Mouse (Mus musculus): ENCODE measurements around the gene Olfr455. TPM values are rescaled to one million over a fixed set of nuclear protein-coding genes. Genes with fewer than 3 reads are reported as not detected.
A peak's percentile ranks its signal among the peaks of the same experiment; 100 is the strongest.

Olfr455 gene
- not detected in 2 replicates for polyA plus RNA-seq (2012; rRNA removed)

DNA sequence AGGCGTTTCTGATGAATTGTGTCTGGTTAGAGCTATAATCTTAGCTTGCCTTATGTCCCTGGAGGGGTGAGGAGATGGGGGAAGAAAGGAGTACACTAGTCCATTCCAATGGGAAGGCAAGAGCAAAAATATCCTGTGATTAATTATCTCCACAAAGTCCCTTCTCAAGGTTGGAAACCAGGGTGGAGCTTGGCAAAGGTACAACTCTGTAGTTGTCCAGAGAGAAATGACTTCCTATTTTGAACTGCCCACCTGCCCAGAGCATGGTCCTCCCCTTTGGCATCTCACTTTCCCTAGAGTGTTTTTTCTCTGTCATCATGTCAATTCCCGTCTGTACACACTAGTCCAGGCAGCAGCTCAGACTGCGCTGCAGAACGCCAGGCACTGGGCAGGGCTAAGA lies at the start of gene Olfr455:
TSS of gene Olfr455 (minus strand) at position 127 of the 400 bp plus-strand sequence.
- DNase-seq = peak; percentile 13
- Histone ChIP-seq H3K36me3 (ENCODE audit: control insufficient read depth, insufficient read depth, low read length) (no peaks in the 10 kb centered on the region), H3K4me1 (ENCODE audit: control insufficient read depth, insufficient read depth, low read length) (no peaks in the 10 kb centered on the region), H3K27ac (ENCODE audit: insufficient read depth, low read depth, low read length) (no peak within 1 kb of the TSS), H3K4me3 (ENCODE audit: insufficient read depth, low read depth, low read length) (no peak within 1 kb of the TSS), H3K27me3 (replicated peaks; ENCODE audit: control insufficient read depth, insufficient read depth, low read length) (no peaks in the 10 kb centered on the region)
- 78% methylated on average over 4 of the region's 4 CpGs for WGBS
- no peak for TF ChIP-seq POLR2A (IDR thresholded peaks at IDR 0.05; ENCODE audit: low read depth, low read length)
- no peak for TF ChIP-seq CTCF (conservative IDR thresholded peaks at IDR 0.05; ENCODE audit: insufficient read depth, insufficient read length, low read depth, low read length)

DNA sequence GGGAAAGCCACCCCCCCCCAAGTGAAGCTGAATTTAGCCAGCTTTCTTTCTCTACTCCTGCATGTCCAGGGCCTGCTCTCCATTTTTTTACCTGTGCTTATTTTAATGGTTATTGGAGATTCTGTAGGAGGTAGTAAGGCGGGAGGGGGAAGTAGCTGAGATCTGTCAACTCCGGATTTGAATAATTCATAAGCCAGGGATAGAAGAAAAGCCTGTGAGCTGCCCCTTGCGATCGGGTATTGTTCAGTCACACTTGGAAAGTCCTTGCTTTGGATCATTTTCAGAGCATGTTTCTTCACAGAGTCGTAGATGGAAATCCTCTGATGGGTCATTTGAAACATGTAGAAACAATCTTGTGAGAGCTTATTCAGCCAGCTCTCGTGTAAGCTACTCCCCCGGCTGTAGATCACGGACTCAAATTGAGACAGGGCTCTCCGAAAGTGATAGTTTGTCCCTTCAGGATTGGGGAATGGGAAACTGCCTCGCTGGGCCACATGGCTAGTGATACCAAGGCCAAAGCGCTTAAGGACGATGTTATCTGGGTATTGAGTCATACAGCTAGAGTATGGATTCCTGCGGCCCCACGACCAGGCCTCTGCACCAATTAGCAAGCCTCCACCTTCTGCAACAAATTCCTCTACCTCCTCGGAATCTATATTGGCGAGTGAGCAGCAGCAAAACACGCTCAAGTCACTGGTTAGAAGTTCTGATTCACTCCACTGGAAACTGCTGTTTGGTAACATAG lies 45.9 kb upstream of the Olfr455 start:
- TF ChIP-seq CTCF (conservative IDR thresholded peaks at IDR 0.05; ENCODE audit: insufficient read depth, insufficient read length, low read depth, low read length) = no peak
- H3K36me3 ChIP-seq (ENCODE audit: control insufficient read depth, insufficient read depth, low read length) = no peaks in the 10 kb centered on the region
- no peak overlapping the region for H3K4me3 ChIP-seq (ENCODE audit: insufficient read depth, low read depth, low read length)
- H3K4me1 ChIP-seq (ENCODE audit: control insufficient read depth, insufficient read depth, low read length) = no peaks in the 10 kb centered on the region
- WGBS = 63% methylated on average over 17 of the region's 17 CpGs
- DNase-seq = no peak
- H3K27me3 ChIP-seq (replicated peaks; ENCODE audit: control insufficient read depth, insufficient read depth, low read length) = no peaks in the 10 kb centered on the region
- no peak overlapping the region for H3K27ac ChIP-seq (ENCODE audit: insufficient read depth, low read depth, low read length)

DNA sequence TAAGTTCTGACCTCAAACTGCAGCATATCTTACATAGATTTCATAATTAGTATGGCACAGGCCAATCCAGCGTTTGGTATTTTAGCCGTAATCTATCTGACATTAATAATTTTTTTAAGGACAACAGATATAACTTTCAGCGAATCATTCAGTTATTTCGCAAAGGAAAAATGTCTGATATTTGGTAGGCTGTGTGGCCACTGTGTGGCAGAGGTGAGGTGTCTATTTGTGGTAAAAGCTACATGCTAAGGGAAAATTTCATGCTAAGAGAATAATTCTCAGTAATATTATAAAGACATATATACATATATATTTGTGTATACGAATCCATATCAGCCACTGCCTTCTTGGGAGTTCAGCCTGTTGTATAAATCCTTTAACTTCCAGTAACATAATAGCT lies 39.2 kb upstream of the Olfr455 start:
- WGBS = 77% methylated on average over 5 of the region's 5 CpGs
- H3K4me3 ChIP-seq (ENCODE audit: insufficient read depth, low read depth, low read length) = no peak overlapping the region
- H3K27me3 ChIP-seq (replicated peaks; ENCODE audit: control insufficient read depth, insufficient read depth, low read length) = no peaks in the 10 kb centered on the region
- H3K4me1 ChIP-seq (ENCODE audit: control insufficient read depth, insufficient read depth, low read length) = no peaks in the 10 kb centered on the region
- no peak overlapping the region for H3K27ac ChIP-seq (ENCODE audit: insufficient read depth, low read depth, low read length)
- TF ChIP-seq POLR2A (IDR thresholded peaks at IDR 0.05; ENCODE audit: low read depth, low read length) (no peak), CTCF (conservative IDR thresholded peaks at IDR 0.05; ENCODE audit: insufficient read depth, insufficient read length, low read depth, low read length) (no peak)
- DNase-seq = no peak
- H3K36me3 ChIP-seq (ENCODE audit: control insufficient read depth, insufficient read depth, low read length) = no peaks in the 10 kb centered on the region

DNA sequence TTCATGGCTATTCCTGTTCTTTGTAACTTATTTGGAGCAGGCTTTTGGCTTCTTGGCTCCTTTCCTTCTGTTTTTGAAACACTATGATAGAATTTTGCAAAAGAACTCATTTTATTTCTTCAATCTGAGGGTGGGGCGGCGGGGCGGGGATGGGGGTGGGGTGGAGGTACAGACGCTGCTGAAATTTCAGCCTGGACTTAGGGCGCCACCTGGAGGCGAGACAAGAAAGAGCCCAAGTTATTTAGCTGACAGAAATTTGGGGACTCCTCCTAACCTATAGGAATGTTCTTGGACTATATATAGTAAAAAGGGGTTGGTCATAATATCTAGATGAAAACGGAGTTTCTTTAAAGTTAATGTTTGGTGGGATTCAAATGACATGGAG lies 36.1 kb upstream of the Olfr455 start:
- Histone ChIP-seq H3K4me3 (ENCODE audit: insufficient read depth, low read depth, low read length) (no peak overlapping the region), H3K4me1 (ENCODE audit: control insufficient read depth, insufficient read depth, low read length) (no peaks in the 10 kb centered on the region), H3K36me3 (ENCODE audit: control insufficient read depth, insufficient read depth, low read length) (no peaks in the 10 kb centered on the region), H3K27ac (ENCODE audit: insufficient read depth, low read depth, low read length) (no peak overlapping the region), H3K27me3 (replicated peaks; ENCODE audit: control insufficient read depth, insufficient read depth, low read length) (no peaks in the 10 kb centered on the region)
- peak; percentile 50 for DNase-seq
- peak; percentile 67 for TF ChIP-seq CTCF (conservative IDR thresholded peaks at IDR 0.05; ENCODE audit: insufficient read depth, insufficient read length, low read depth, low read length)
- TF ChIP-seq POLR2A (IDR thresholded peaks at IDR 0.05; ENCODE audit: low read depth, low read length) = no peak
- 1% methylated on average over 7 of the region's 7 CpGs for WGBS

DNA sequence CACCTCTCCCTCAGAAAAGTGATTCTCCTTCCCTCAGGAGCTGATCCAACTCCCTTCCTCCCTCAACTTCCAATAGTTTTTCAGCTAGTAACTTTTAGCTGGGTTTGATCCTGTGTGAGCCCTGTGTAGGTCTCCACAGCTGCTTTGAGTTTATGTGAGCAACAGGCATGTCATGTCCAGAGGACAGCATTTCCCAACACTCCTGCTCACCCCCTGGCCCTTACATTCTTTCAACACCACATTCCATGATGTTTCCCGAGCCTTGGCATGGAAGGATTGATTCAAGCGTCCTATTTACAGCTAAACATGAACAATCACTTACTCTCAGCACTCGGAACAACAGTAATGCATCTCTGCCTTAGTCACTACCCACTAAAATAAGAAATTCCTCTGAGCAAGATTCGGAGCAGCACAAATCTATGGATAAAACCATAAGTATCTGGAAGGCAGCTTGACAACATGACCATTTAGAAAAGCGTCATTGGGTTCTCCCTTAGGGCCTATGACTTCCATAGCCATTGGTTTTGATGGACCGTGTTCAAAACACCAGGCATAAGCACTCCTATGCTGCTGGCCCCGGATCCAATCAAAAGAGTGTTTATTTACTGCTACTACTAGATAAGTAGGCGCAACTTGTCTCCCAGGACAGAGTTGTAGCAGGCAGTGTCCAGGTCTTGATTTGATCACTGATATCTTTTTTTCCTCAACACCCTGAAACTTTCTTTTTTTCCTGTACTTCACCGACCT lies 35.5 kb upstream of the Olfr455 start:
- TF ChIP-seq CTCF (conservative IDR thresholded peaks at IDR 0.05; ENCODE audit: insufficient read depth, insufficient read length, low read depth, low read length) (no peak), POLR2A (IDR thresholded peaks at IDR 0.05; ENCODE audit: low read depth, low read length) (no peak)

GRCm38 (mm10) chr6:42578678-42579077 lies 31.3 kb upstream of the Olfr455 start:
- Histone ChIP-seq H3K36me3 (ENCODE audit: control insufficient read depth, insufficient read depth, low read length) (no peaks in the 10 kb centered on the region), H3K27me3 (replicated peaks; ENCODE audit: control insufficient read depth, insufficient read depth, low read length) (no peaks in the 10 kb centered on the region), H3K4me1 (ENCODE audit: control insufficient read depth, insufficient read depth, low read length) (no peaks in the 10 kb centered on the region), H3K4me3 (ENCODE audit: insufficient read depth, low read depth, low read length) (no peak overlapping the region), H3K27ac (ENCODE audit: insufficient read depth, low read depth, low read length) (no peak overlapping the region)
- TF ChIP-seq CTCF (conservative IDR thresholded peaks at IDR 0.05; ENCODE audit: insufficient read depth, insufficient read length, low read depth, low read length) (no peak), POLR2A (IDR thresholded peaks at IDR 0.05; ENCODE audit: low read depth, low read length) (no peak)
- DNase-seq = no peak
- WGBS = 56% methylated on average over 4 of the region's 4 CpGs

More for the DNA sequence above, 35.5 kb upstream of the Olfr455 start:
- no peaks in the 10 kb centered on the region for H3K36me3 ChIP-seq (ENCODE audit: control insufficient read depth, insufficient read depth, low read length)
- DNase-seq = no peak
- H3K27ac ChIP-seq (ENCODE audit: insufficient read depth, low read depth, low read length) = no peak overlapping the region
- H3K4me3 ChIP-seq (ENCODE audit: insufficient read depth, low read depth, low read length) = no peak overlapping the region
- H3K4me1 ChIP-seq (ENCODE audit: control insufficient read depth, insufficient read depth, low read length) = no peaks in the 10 kb centered on the region
- no peaks in the 10 kb centered on the region for H3K27me3 ChIP-seq (replicated peaks; ENCODE audit: control insufficient read depth, insufficient read depth, low read length)
- 52% methylated on average over 9 of the region's 9 CpGs for WGBS

GRCm38 (mm10) chr6:42577433-42577832 lies 30.0 kb upstream of the Olfr455 start:
- TF ChIP-seq CTCF (conservative IDR thresholded peaks at IDR 0.05; ENCODE audit: insufficient read depth, insufficient read length, low read depth, low read length) (no peak), POLR2A (IDR thresholded peaks at IDR 0.05; ENCODE audit: low read depth, low read length) (no peak)
- Histone ChIP-seq H3K27me3 (replicated peaks; ENCODE audit: control insufficient read depth, insufficient read depth, low read length) (no peaks in the 10 kb centered on the region), H3K4me3 (ENCODE audit: insufficient read depth, low read depth, low read length) (no peak overlapping the region), H3K36me3 (ENCODE audit: control insufficient read depth, insufficient read depth, low read length) (no peaks in the 10 kb centered on the region), H3K4me1 (ENCODE audit: control insufficient read depth, insufficient read depth, low read length) (no peaks in the 10 kb centered on the region), H3K27ac (ENCODE audit: insufficient read depth, low read depth, low read length) (no peak overlapping the region)
- 97% methylated on average over 2 of the region's 2 CpGs for WGBS
- no peak for DNase-seq
